24 mouse cellular contexts compared by ENCODE assay signal in genomic region chr16:89935398-89935797, GRCm38 (mm10).
DNase-seq lines count a peak whose midpoint lies in the region; ATAC-seq and TF ChIP-seq lines count a peak whose summit lies in the region.
"Had no signal": no experiment of that assay in that cellular context is flagged by ENCODE, and none has a peak within 500 bp of the region (broad histone marks: within the 10 kb centered on the region; RNA-seq: fewer than 3 reads in every experiment).

No protein-coding gene starts in this region.

- no peak for TF ChIP-seq CTCF in kidney, adult 2 months (conservative IDR thresholded peaks at IDR 0.05; ENCODE audit: insufficient read depth, insufficient read length, low read depth, low read length)
- no peak for TF ChIP-seq CTCF in layer of hippocampus, adult 2 months (conservative IDR thresholded peaks at IDR 0.05)

- no peak for ATAC-seq in kidney, embryonic 16.5 days (ENCODE audit: low FRiP score, low TSS enrichment)
- no peak for ATAC-seq in midbrain, embryonic 11.5 days (ENCODE audit: low FRiP score)
- no peak for ATAC-seq in midbrain, embryonic 14.5 days (ENCODE audit: low FRiP score, low TSS enrichment)
- ATAC-seq: activated CD4-positive, CD25-positive, alpha-beta regulatory T cell, adult 4 months; forebrain, embryonic 14.5 days had no signal

- H3K27ac ChIP-seq in kidney, adult 2 months (ENCODE audit: insufficient read depth, low read depth, low read length) = no peak overlapping the region
- H3K27ac ChIP-seq in kidney, embryonic 16.5 days (ENCODE audit: low read length) = no peak overlapping the region
- H3K27ac ChIP-seq in layer of hippocampus, adult 2 months = 0 out of 2 replicates have a peak overlapping the region, but pooled peaks have one; percentile 4
- H3K27ac ChIP-seq in midbrain, embryonic 11.5 days (ENCODE audit: low read depth, low read length) = no peak overlapping the region
- H3K27ac ChIP-seq in midbrain, embryonic 14.5 days (replicated peaks; ENCODE audit: low read depth, low read length) = no peak overlapping the region
- H3K27ac ChIP-seq: embryonic facial prominence, embryonic 12.5 days; embryonic facial prominence, embryonic 15.5 days; heart, embryonic 15.5 days; hindbrain, embryonic 10.5 days; hindbrain, embryonic 13.5 days had no signal

- no peaks in the 10 kb centered on the region for H3K9me3 ChIP-seq in kidney, embryonic 16.5 days (ENCODE audit: low read length)
- no peaks in the 10 kb centered on the region for H3K9me3 ChIP-seq in midbrain, embryonic 11.5 days (ENCODE audit: control insufficient read depth, low read length)
- no peaks in the 10 kb centered on the region for H3K9me3 ChIP-seq in midbrain, embryonic 14.5 days (ENCODE audit: control insufficient read depth, low read length)
- H3K9me3 ChIP-seq: embryonic facial prominence, embryonic 12.5 days; embryonic facial prominence, embryonic 15.5 days; heart, embryonic 12.5 days; heart, embryonic 15.5 days; hindbrain, embryonic 10.5 days; hindbrain, embryonic 13.5 days had no signal

- no peak overlapping the region for H3K9ac ChIP-seq in kidney, embryonic 16.5 days (replicated peaks; ENCODE audit: low read length)
- no peak overlapping the region for H3K9ac ChIP-seq in midbrain, embryonic 11.5 days (ENCODE audit: low read length)
- H3K9ac ChIP-seq in midbrain, embryonic 14.5 days (replicated peaks; ENCODE audit: low read length) = no peak overlapping the region
- H3K9ac ChIP-seq: embryonic facial prominence, embryonic 12.5 days; embryonic facial prominence, embryonic 15.5 days; heart, embryonic 12.5 days; heart, embryonic 15.5 days; hindbrain, embryonic 13.5 days had no signal

- H3K4me2 ChIP-seq in kidney, embryonic 16.5 days (replicated peaks; ENCODE audit: low read depth, low read length) = no peak overlapping the region
- H3K4me2 ChIP-seq in midbrain, embryonic 11.5 days = no peak overlapping the region
- no peak overlapping the region for H3K4me2 ChIP-seq in midbrain, embryonic 14.5 days (ENCODE audit: low read length)
- H3K4me2 ChIP-seq: embryonic facial prominence, embryonic 12.5 days; embryonic facial prominence, embryonic 15.5 days; heart, embryonic 12.5 days; heart, embryonic 15.5 days; hindbrain, embryonic 13.5 days had no signal

- DNase-seq in cerebellum, adult 9-10 months = peak; percentile 68
- DNase-seq in cerebellum, adult 9-11 months = no peak
- peak; percentile 15 for DNase-seq in kidney, adult 2 months
- DNase-seq in layer of hippocampus, adult 2 months (ENCODE audit: low spot score in 2 of 2) = no peak
- no peak for DNase-seq in layer of hippocampus, adult 11-12 months (ENCODE audit: low spot score)
- peak; percentile 69 for DNase-seq in midbrain, embryonic 11.5 days (ENCODE audit: low spot score, missing footprints)
- no peak for DNase-seq in midbrain, embryonic 14.5 days
- DNase-seq: adrenal gland, adult 8-10 months; adrenal gland, postnatal 25 days; cerebellum, adult 11-12 months; cerebellum, adult 8-10 months; gastrocnemius, postnatal 25 days; heart, adult 18-20 months; heart, postnatal 10 days; heart, postnatal 36 days had no signal

- H3K36me3 ChIP-seq in kidney, adult 2 months (ENCODE audit: control insufficient read depth, insufficient read depth, low read length) = no peaks in the 10 kb centered on the region
- no peaks in the 10 kb centered on the region for H3K36me3 ChIP-seq in kidney, embryonic 16.5 days (ENCODE audit: insufficient read depth, low read length)
- H3K36me3 ChIP-seq in midbrain, embryonic 11.5 days (ENCODE audit: control insufficient read depth, insufficient read depth, low read length) = no peaks in the 10 kb centered on the region
- no peaks in the 10 kb centered on the region for H3K36me3 ChIP-seq in midbrain, embryonic 14.5 days (ENCODE audit: control insufficient read depth, insufficient read depth, low read length)
- H3K36me3 ChIP-seq: embryonic facial prominence, embryonic 12.5 days; embryonic facial prominence, embryonic 15.5 days; heart, embryonic 12.5 days; heart, embryonic 15.5 days; hindbrain, embryonic 10.5 days; hindbrain, embryonic 13.5 days had no signal

- H3K4me1 ChIP-seq in kidney, adult 2 months (ENCODE audit: control insufficient read depth, insufficient read depth, low read length) = no peaks in the 10 kb centered on the region
- H3K4me1 ChIP-seq in kidney, embryonic 16.5 days (ENCODE audit: insufficient read depth, low read length) = peaks cover 9% of the 10 kb centered on the region
- H3K4me1 ChIP-seq in midbrain, embryonic 11.5 days (ENCODE audit: control insufficient read depth, insufficient read depth, low read length) = no peaks in the 10 kb centered on the region; the same call in none of the 2 replicates
- H3K4me1 ChIP-seq in midbrain, embryonic 14.5 days (ENCODE audit: control insufficient read depth, insufficient read depth, low read length) = no peaks in the 10 kb centered on the region
- H3K4me1 ChIP-seq: embryonic facial prominence, embryonic 12.5 days; heart, embryonic 12.5 days; heart, embryonic 15.5 days had no signal

- no peak for TF ChIP-seq POLR2A in kidney, adult 2 months (IDR thresholded peaks at IDR 0.05; ENCODE audit: low read depth, low read length)

- WGBS in kidney, adult 2 months = 68% methylated on average over 12 of the region's 12 CpGs
- 70% methylated on average over 12 of the region's 12 CpGs for WGBS in kidney, embryonic 16.5 days
- WGBS in midbrain, embryonic 11.5 days = 90% methylated on average over 12 of the region's 12 CpGs
- WGBS in midbrain, embryonic 14.5 days = 88% methylated on average over 12 of the region's 12 CpGs

- no peak overlapping the region for H3K4me3 ChIP-seq in kidney, adult 2 months (ENCODE audit: insufficient read depth, low read depth, low read length)
- no peak overlapping the region for H3K4me3 ChIP-seq in kidney, embryonic 16.5 days (ENCODE audit: low read length)
- H3K4me3 ChIP-seq in layer of hippocampus, adult 2 months = no peak overlapping the region
- no peak overlapping the region for H3K4me3 ChIP-seq in midbrain, embryonic 11.5 days (ENCODE audit: low read depth, low read length)
- H3K4me3 ChIP-seq in midbrain, embryonic 14.5 days (replicated peaks; ENCODE audit: low read depth, low read length) = no peak overlapping the region
- H3K4me3 ChIP-seq: embryonic facial prominence, embryonic 12.5 days; embryonic facial prominence, embryonic 15.5 days; heart, embryonic 12.5 days; heart, embryonic 15.5 days; hindbrain, embryonic 10.5 days; hindbrain, embryonic 13.5 days had no signal

- no peaks in the 10 kb centered on the region for H3K27me3 ChIP-seq in kidney, adult 2 months (replicated peaks; ENCODE audit: control insufficient read depth, insufficient read depth, low read length)
- no peaks in the 10 kb centered on the region for H3K27me3 ChIP-seq in kidney, embryonic 16.5 days (ENCODE audit: insufficient read depth, low read length)
- no peaks in the 10 kb centered on the region for H3K27me3 ChIP-seq in midbrain, embryonic 11.5 days (ENCODE audit: control insufficient read depth, insufficient read depth, low read length)
- no peaks in the 10 kb centered on the region for H3K27me3 ChIP-seq in midbrain, embryonic 14.5 days (ENCODE audit: control insufficient read depth, insufficient read depth, low read length)
- H3K27me3 ChIP-seq: embryonic facial prominence, embryonic 12.5 days; embryonic facial prominence, embryonic 15.5 days; heart, embryonic 12.5 days; heart, embryonic 15.5 days; hindbrain, embryonic 13.5 days had no signal

Comparison
In these comparisons a context has a peak if more than half of its experiments do, and no peak if none do; other contexts are left out.
1. DNase-seq: peak in cerebellum, adult 9-10 months (single experiment), kidney, adult 2 months (single experiment) and midbrain, embryonic 11.5 days (single experiment); none in cerebellum, adult 9-11 months (single experiment), layer of hippocampus, adult 2 months (0 of 2), layer of hippocampus, adult 11-12 months (single experiment) and midbrain, embryonic 14.5 days (single experiment).